Mouse (Mus musculus) C2C12 (cell line): ENCODE results near the gene Angptl6.

Experiments
- CEBPB ChIP-seq: IDR thresholded peaks from one replicate; pipeline ENCODE4 v1.6.1; 2011; ENCODE audit warnings: low read depth, mild to moderate bottlenecking, control low read depth, moderate library complexity
- CTCF ChIP-seq: IDR thresholded peaks from one replicate; pipeline ENCODE4 v1.5.1; 2011; ENCODE audit not compliant: control insufficient read depth, insufficient read depth, insufficient read length
- MAX ChIP-seq: IDR thresholded peaks from one replicate; pipeline ENCODE4 v1.6.1; 2011; ENCODE audit warnings: mild to moderate bottlenecking, control low read depth
- MYOD1 ChIP-seq: IDR thresholded peaks from one replicate; pipeline ENCODE4 v1.6.1; 2011; ENCODE audit warnings: low read depth; ENCODE audit not compliant: control insufficient read depth, insufficient read length
- MYOG ChIP-seq: IDR thresholded peaks from one replicate; pipeline ENCODE4 v1.6.1; 2011; ENCODE audit not compliant: control insufficient read depth, insufficient read length; ENCODE audit errors: extremely low read depth
- USF1 ChIP-seq: IDR thresholded peaks from one replicate; pipeline ENCODE4 v1.6.1; 2011; ENCODE audit warnings: low read depth, mild to moderate bottlenecking, control low read depth, moderate library complexity

- TF ChIP-seq CTCF (no peak), CEBPB (no peak), MYOG (no peak), MYOD1 (no peak), MAX (no peak), USF1 (no peak)
Observed at GRCm38 (mm10) chr9:20842211-20842610, 37.3 kb downstream of the Angptl6 start.
